Mouse (Mus musculus): Measurements from ENCODE around the gene Skap2. TPM values are rescaled to one million over a fixed set of nuclear protein-coding genes. Genes with fewer than 3 reads are reported as not detected.
A peak's percentile ranks its signal among the peaks of the same experiment; 100 is the strongest.

Gene Skap2
- total and polyA plus RNA-seq, 3 experiments = 5.0 to 8.9 (median 8.6) TPM

DNA sequence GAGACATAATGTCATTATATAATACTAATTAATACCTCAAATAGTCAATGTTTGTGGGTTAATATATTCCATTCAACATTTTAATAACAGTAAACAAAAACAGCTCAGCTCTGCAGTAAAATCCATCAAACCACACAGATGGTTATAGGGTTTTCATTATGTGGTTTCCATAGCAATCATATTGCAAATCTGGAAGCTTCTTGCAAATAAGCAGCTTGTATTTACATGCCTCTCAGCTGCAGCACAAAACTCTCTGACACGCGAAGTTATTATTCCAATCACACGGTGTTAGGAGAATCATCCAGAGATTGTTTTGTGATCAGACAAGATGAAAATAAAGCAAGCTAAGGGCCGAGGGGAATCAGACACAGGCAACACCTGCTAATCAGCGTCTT lies 129.5 kb downstream of the Skap2 start:
- intact Hi-C loops (cut with DNase I) = no loop called here
- WGBS = 90% methylated on average over 5 of the region's 5 CpGs
- Histone ChIP-seq H3K4me3 (no peak overlapping the region), H3K36me3 (ENCODE audit: control insufficient read depth, insufficient read depth, low read length) (peaks cover 10% of the 10 kb centered on the region), H3K79me2 (replicated peaks; ENCODE audit: control insufficient read depth, insufficient read depth, low read length) (no peaks in the 10 kb centered on the region), H3K27me3 (ENCODE audit: control insufficient read depth, insufficient read depth, low read length) (no peaks in the 10 kb centered on the region), H3K9ac (ENCODE audit: low read depth, low read length) (no peak overlapping the region), H3K4me1 (ENCODE audit: control insufficient read depth, insufficient read depth, low read length) (peaks cover 13% of the 10 kb centered on the region), H3K27ac (no peak overlapping the region)
- TF ChIP-seq POLR2A (IDR thresholded peaks at IDR 0.05; ENCODE audit: insufficient read depth, low read depth, low read length) (no peak), EP300 (IDR thresholded peaks at IDR 0.05; ENCODE audit: insufficient read depth, low read depth, low read length) (no peak), CTCF (IDR thresholded peaks at IDR 0.05) (no peak)
- DNase-seq = no peak

DNA sequence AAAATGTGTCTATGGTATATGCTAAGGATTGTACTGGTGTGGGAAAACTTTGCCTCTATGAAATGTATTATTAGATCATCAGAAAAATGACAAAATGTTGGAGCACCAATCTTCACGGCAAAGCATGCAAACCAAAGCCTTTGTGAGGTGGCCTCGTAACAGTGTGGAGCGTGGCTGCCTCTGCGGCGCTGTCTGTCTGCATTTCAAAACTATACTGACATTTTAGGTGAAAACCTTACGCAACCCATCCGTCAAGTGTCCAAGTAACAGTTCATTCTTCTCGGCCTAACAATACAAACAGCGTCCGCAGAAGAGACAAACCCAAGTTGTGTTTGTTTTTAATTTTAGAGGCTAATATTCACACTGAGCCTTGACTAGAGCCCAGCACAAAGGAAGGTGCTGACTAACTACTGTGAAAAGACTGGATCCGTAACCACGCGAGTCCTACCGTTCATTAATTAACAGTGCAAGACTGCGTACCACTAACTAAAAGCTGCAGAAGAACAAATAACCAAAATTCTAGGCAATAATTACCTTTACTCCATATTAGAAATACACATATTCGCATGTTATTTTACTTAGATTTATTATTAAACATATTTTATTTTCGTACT lies 130.0 kb downstream of the Skap2 start:
- intact Hi-C loops (cut with DNase I) = no loop called here
- no peak for TF ChIP-seq CTCF (IDR thresholded peaks at IDR 0.05)
- TF ChIP-seq POLR2A (IDR thresholded peaks at IDR 0.05; ENCODE audit: insufficient read depth, low read depth, low read length) = no peak
- no peak for TF ChIP-seq EP300 (IDR thresholded peaks at IDR 0.05; ENCODE audit: insufficient read depth, low read depth, low read length)
- H3K27me3 ChIP-seq (ENCODE audit: control insufficient read depth, insufficient read depth, low read length) = no peaks in the 10 kb centered on the region
- DNase-seq = no peak
- H3K9ac ChIP-seq (ENCODE audit: low read depth, low read length) = no peak overlapping the region
- 91% methylated on average over 17 of the region's 17 CpGs for WGBS
- H3K4me1 ChIP-seq (ENCODE audit: control insufficient read depth, insufficient read depth, low read length) = peaks cover 13% of the 10 kb centered on the region
- peaks cover 13% of the 10 kb centered on the region for H3K36me3 ChIP-seq (ENCODE audit: control insufficient read depth, insufficient read depth, low read length)
- no peak overlapping the region for H3K27ac ChIP-seq
- no peaks in the 10 kb centered on the region for H3K79me2 ChIP-seq (replicated peaks; ENCODE audit: control insufficient read depth, insufficient read depth, low read length)
- H3K4me3 ChIP-seq = no peak overlapping the region

DNA sequence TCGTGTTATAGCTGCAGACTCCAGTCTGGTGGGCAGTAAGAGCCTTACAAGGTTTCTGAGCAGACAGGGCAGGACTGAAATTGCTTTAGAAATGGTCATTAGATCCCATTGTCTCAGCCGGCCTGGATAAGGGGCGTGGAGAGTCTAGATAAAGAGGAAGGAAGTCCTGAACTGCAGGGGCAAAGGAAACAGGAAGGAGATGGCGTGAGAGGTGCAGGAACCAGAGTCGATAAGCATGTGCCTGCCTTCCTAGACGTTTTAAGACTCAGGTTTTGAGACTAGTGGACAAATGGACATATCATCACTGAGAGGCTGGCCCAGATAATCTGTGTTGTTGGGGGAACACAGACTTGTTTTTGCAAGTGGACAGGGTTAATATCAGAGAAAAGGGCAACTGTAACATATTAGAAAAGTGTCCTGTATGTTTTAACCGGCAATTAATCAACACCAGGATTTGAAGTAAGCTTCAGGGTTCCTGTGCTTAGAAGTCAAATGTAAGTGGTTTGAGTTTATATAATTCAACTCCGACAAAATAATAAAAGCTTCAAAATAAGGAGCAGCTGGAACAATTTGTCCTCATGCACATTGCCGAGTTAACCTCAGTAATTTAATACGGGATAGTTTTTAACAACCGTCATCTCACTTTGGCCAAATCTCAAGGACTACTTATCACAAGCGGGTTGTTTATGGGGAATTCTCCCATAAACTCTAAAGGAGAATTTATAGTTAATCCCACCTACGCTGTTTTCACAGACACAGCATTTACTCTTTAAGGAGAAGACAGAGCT lies 131.0 kb downstream of the Skap2 start:
- Histone ChIP-seq H3K4me1 (ENCODE audit: control insufficient read depth, insufficient read depth, low read length) (peaks cover 16% of the 10 kb centered on the region), H3K79me2 (replicated peaks; ENCODE audit: control insufficient read depth, insufficient read depth, low read length) (no peaks in the 10 kb centered on the region), H3K27me3 (ENCODE audit: control insufficient read depth, insufficient read depth, low read length) (no peaks in the 10 kb centered on the region), H3K4me3 (no peak overlapping the region), H3K9ac (ENCODE audit: low read depth, low read length) (no peak overlapping the region), H3K36me3 (ENCODE audit: control insufficient read depth, insufficient read depth, low read length) (peaks cover 10% of the 10 kb centered on the region), H3K27ac (peak overlapping the region; percentile 66)
- TF ChIP-seq CTCF (IDR thresholded peaks at IDR 0.05) = no peak
- peak; percentile 66; the same call in 1 of the 2 replicates for TF ChIP-seq EP300 (IDR thresholded peaks at IDR 0.05; ENCODE audit: insufficient read depth, low read depth, low read length)
- intact Hi-C loops (cut with DNase I) = no loop called here
- DNase-seq = peak; percentile 34 to 37
- 38% methylated on average over 13 of the region's 13 CpGs for WGBS

DNA sequence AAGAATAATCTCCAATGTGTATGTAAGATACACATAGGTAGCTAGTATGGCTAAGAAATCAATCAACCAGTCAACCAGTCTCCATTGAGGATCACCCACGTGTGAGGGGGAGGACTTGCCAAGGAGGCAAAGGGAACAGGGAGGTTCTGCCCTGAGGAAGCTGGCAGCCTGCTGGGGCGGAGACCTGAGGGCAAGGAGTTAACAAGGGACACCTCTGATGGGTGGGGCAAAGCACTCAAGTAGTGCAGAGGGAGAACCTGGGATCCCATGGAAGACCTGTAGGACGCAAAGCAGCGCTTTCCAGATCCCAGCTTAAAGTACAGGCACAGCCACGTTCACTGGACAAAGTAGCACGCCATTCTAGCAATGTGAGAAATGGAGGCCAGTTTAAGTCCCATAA lies 131.6 kb downstream of the Skap2 start:
- peak in 1 of 2 experiments; percentile 18 for DNase-seq
- 53% methylated on average over 6 of the region's 6 CpGs for WGBS
- intact Hi-C loops (cut with DNase I) = no loop called here

DNA sequence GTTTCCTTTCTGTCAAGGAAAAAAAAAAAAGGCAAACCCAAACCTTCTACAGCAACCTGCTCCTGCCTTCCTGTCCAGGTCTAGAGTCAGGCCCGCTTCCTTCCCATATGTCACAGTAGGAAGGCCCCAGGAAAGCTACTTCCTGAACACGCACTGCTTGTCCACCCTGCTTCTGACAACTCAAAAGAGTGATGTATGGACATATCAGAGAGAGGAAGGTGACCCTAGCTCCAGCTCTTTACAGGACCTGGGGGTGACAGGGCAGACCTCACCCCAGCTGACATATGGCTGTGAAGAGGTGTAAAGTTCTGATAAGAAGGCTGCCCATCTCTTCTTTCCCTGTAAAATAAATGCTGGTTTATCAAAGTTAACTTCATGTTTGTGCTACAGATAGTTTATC lies 133.8 kb downstream of the Skap2 start:
- H3K27me3 ChIP-seq (ENCODE audit: control insufficient read depth, insufficient read depth, low read length) = no peaks in the 10 kb centered on the region
- peak overlapping the region; percentile 30 for H3K27ac ChIP-seq

More for the DNA sequence above, 131.6 kb downstream of the Skap2 start:
- H3K4me3 ChIP-seq = no peak overlapping the region
- no peaks in the 10 kb centered on the region for H3K79me2 ChIP-seq (replicated peaks; ENCODE audit: control insufficient read depth, insufficient read depth, low read length)
- peak overlapping the region; percentile 66 for H3K27ac ChIP-seq
- H3K4me1 ChIP-seq (ENCODE audit: control insufficient read depth, insufficient read depth, low read length) = peaks cover 16% of the 10 kb centered on the region
- H3K36me3 ChIP-seq (ENCODE audit: control insufficient read depth, insufficient read depth, low read length) = peaks cover 10% of the 10 kb centered on the region
- no peak for TF ChIP-seq POLR2A (IDR thresholded peaks at IDR 0.05; ENCODE audit: insufficient read depth, low read depth, low read length)
- TF ChIP-seq CTCF (IDR thresholded peaks at IDR 0.05) = no peak
- no peak for TF ChIP-seq EP300 (IDR thresholded peaks at IDR 0.05; ENCODE audit: insufficient read depth, low read depth, low read length)
- no peaks in the 10 kb centered on the region for H3K27me3 ChIP-seq (ENCODE audit: control insufficient read depth, insufficient read depth, low read length)
- no peak overlapping the region for H3K9ac ChIP-seq (ENCODE audit: low read depth, low read length)

More for the DNA sequence above, 133.8 kb downstream of the Skap2 start:
- TF ChIP-seq EP300 (IDR thresholded peaks at IDR 0.05; ENCODE audit: insufficient read depth, low read depth, low read length) (no peak), POLR2A (IDR thresholded peaks at IDR 0.05; ENCODE audit: insufficient read depth, low read depth, low read length) (no peak), CTCF (IDR thresholded peaks at IDR 0.05) (no peak)
- H3K4me3 ChIP-seq = no peak overlapping the region
- H3K4me1 ChIP-seq (ENCODE audit: control insufficient read depth, insufficient read depth, low read length) = peaks cover 16% of the 10 kb centered on the region
- H3K79me2 ChIP-seq (replicated peaks; ENCODE audit: control insufficient read depth, insufficient read depth, low read length) = no peaks in the 10 kb centered on the region
- H3K36me3 ChIP-seq (ENCODE audit: control insufficient read depth, insufficient read depth, low read length) = peaks cover 10% of the 10 kb centered on the region
- H3K9ac ChIP-seq (ENCODE audit: low read depth, low read length) = no peak overlapping the region
- peak in 1 of 2 experiments; percentile 9 for DNase-seq
- intact Hi-C loops (cut with DNase I) = loop anchor here (5.0 kb wide), 2 partner anchors 319 to 344 kb away; partner anchors contain the start of gene Hoxa7
- 62% methylated on average over 2 of the region's 2 CpGs for WGBS

Data from heart, adult 2 months (tissue).